Mouse (Mus musculus): ENCODE results near the gene Plxna4. TPM values are rescaled to one million over a fixed set of nuclear protein-coding genes. Genes with fewer than 3 reads are reported as not detected.
A peak's percentile ranks its signal among the peaks of the same experiment; 100 is the strongest.
"Not testable (repeated sequence)": the region's sequence is repeated elsewhere in the genome, so short reads cannot be mapped to it uniquely, and the experiment has no call there.

Gene Plxna4
- total RNA-seq, 2 experiments from 2014 or later: 105 to 108 TPM

- DNase-seq (ENCODE audit: low spot score in 2 of 2): no peak
These were observed 44.0 kb downstream of the Plxna4 start for GRCm38 (mm10) chr6:32544021-32544420.

DNA sequence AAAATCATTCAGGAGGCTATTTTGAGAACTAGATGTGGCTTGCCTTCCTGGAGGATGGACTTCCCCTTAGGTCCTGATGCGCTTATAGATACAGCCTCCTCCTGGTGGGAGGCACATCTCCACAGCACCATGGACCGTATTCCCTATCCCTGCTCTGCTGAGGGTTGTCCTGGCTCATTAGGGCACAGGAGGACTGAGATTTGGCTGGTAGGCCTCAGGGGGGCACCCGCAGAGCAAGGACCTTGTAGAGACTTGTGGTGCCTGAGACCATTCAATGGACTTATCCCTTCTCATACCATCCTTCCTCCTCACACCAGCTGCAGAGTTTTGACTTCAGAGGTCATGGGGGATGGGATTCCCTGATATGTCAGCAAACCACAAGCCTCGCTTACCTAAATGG lies 47.8 kb downstream of the Plxna4 start:
- no peak for DNase-seq (ENCODE audit: low spot score in 2 of 2)

DNA sequence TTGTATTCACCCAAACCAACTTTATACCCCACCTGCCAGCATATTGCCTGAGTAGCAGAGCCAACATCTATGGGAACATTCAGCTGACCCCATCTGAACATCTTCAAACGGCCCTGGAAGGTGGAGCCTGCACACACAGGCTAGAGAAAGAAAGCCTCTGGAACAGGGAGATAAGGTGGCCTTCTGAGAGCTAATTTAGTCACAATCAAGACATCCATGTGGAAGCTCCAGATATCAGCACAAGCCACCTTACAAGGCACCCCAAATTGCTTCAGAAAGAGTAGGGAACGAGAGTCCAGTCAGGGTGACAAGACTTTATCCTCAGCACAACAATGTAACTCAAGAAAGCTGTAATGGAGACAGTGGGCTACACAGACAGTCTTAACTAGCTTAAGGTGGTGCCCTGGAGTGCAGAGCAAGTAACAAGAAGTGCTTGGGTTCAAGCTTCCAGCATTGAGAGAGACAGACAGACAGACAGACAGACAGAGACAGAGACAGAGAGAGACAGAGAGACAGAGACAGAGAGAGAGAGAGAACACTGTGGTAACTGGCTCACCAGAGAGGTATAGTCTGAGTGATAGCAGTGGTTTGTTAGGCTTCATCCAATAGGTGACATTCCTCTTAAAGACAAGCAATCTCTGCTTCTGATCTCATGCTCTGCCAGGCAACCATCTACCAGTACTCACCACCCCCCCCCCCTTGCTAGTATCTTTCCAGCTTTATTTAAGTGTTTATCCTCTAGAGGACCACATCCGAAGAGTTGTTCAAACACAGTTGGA lies 53.8 kb downstream of the Plxna4 start:
- DNase-seq (ENCODE audit: low spot score in 2 of 2): no peak

DNA sequence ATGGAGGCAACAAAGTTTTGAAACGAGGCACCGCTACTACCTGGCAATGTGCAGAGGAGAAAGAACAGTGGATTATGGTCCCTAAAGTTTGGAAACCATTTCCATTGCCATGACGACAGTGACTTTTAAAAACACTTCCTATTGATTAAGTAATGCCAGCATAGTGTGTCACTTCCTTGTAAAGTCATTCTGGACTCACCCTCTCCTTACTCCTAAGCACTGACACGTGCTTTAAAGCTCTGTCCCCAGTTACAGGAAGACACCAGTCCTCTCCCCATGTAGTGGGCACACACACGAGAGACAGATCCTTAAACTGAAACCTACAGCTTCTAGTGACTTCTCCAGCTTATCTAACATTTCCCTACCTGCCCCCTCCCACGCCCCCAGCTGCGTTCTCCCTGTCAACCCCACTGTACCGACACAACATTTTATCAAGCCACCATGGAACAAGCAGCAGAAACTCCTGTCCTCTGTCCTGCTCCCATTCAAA lies 59.9 kb downstream of the Plxna4 start:
- DNase-seq (ENCODE audit: low spot score in 2 of 2): no peak

GRCm38 (mm10) chr6:32527518-32527917 lies 60.5 kb downstream of the Plxna4 start:
- no peak for DNase-seq (ENCODE audit: low spot score in 2 of 2)

DNA sequence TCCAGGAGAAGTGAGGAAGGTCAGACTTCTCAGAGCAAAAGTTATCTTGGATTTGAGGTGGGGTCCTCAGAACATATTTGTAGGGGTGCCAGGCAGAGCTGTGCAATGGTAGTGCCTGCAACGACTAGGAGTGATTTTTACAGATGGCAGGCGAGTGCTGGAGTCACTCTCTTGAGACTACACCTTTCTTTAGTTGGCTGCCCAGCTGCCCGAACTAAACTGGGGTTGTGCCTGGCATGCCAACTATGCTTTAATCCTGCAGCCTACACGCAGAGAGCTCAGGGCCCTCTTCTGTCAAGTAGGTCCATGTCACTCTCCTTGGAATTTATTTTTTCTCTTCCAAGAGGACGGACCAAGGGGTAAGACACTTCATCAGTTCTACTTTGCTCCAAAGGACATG lies 61.2 kb downstream of the Plxna4 start:
- DNase-seq (ENCODE audit: low spot score in 2 of 2): no peak

GRCm38 (mm10) chr6:32520097-32520496 lies 67.9 kb downstream of the Plxna4 start:
- no peak for DNase-seq (ENCODE audit: low spot score in 2 of 2)

GRCm38 (mm10) chr6:32518617-32519016 lies 69.4 kb downstream of the Plxna4 start:
- DNase-seq (ENCODE audit: low spot score in 2 of 2): no peak

- DNase-seq (ENCODE audit: low spot score in 2 of 2): no peak
These were observed 73.9 kb downstream of the Plxna4 start for GRCm38 (mm10) chr6:32514096-32514495.

- DNase-seq (ENCODE audit: low spot score in 2 of 2): no peak
These were observed 76.0 kb downstream of the Plxna4 start for GRCm38 (mm10) chr6:32512010-32512409.

GRCm38 (mm10) chr6:32510924-32511323 lies 77.1 kb downstream of the Plxna4 start:
- DNase-seq (ENCODE audit: low spot score in 2 of 2): no peak

DNA sequence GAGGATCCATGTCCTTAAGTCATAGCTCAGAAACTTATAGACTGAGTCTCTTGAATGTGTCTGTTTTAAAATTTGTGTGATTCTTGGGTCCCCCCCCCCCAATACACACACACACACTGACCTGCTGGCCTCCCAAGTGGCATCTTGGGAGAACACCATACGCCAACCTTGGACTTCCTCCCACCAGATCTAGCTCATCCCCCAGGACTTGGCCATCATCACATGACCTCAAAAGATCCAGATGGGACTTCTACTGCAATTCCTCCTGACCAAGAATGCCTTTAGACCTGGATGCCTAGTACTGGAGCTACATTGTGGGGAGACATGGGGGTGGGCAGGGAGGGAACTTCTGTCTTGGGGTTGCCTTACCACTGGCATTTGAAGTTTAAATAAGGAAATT lies 77.5 kb downstream of the Plxna4 start:
- no peak for DNase-seq (ENCODE audit: low spot score in 2 of 2)

- DNase-seq (ENCODE audit: low spot score in 2 of 2): no peak
These were observed 78.9 kb downstream of the Plxna4 start for GRCm38 (mm10) chr6:32509046-32509445.

GRCm38 (mm10) chr6:32504963-32505362 lies 83.0 kb downstream of the Plxna4 start:
- DNase-seq (ENCODE audit: low spot score in 2 of 2): no peak

DNA sequence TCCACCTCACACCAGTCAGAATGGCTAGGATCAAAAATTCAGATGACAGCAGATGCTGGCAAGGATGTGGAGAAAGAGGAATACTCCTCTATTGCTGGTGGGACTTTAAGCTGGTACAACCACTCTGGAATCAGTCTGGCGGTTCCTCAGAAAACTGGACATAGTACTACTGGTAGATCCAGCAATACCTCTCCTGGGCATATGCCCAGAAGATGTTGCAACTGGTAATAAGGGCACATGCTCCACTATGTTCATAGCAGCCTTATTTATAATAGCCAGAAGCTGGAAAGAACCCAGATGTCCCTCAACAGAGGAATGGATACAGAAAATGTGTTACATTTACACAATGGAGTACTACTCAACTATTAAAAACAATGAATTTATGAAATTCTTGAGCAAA lies 86.8 kb downstream of the Plxna4 start:
- not testable (repeated sequence) for DNase-seq (ENCODE audit: low spot score in 2 of 2)

DNA sequence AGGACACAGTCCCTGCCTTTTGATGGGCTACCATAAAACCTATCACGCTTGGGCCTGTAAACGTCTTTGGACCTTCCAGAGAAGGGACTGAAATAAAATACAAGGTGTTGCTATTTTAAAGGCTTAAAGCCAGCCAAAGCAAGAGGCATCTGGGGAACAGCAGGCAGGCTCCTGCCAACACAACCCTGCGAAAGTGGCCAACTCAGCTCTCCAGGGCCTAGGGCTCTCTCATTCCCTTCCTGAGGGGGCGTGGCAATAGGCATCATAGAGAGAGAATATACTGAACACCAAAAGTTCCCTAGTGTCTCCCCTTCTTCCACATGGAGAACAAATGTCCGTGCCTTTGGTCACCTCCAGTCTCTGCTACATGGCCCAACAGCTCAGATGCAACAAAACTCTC lies 89.9 kb downstream of the Plxna4 start:
- DNase-seq (ENCODE audit: low spot score in 2 of 2): no peak

DNA sequence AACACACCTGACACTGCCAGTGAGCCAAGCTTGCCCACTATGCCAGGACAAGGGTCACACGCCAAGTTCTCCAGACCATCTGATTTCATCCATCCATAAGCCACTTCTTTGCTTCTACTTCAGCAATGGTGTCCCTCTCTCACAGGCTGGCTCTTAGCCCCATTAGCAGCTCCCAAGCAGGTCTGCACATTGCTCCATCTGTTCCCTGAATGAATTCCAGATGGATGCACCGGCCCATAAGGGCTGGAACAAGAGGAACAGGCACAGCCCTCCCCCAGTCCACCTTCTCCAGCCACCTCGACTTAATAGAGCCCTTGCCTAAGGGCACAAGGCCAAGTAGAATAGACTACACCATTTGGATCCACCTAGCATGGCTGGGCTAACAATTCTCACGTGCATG lies 91.9 kb downstream of the Plxna4 start:
- peak; percentile 43 to 61 for DNase-seq (ENCODE audit: low spot score in 2 of 2)

DNA sequence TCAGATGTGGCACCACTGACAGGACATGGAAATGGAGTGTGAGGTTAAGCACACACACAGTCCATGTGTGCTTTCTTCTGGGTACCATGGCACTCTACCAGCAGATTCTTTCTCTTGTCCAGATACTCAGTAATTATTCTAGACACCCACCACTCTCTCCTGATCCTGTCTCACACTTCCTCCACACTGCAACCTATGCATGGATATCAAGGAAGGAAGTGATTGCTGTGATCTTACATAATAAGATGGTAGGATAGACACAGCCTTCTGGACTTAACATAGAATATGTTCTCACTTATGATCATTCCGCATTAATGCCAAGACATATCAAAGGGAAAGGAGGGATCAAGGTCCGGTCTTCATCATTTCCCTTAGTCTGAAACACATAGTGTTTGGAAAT lies 92.5 kb downstream of the Plxna4 start:
- DNase-seq (ENCODE audit: low spot score in 2 of 2): no peak

- no peak for DNase-seq (ENCODE audit: low spot score in 2 of 2)
These were observed 94.4 kb downstream of the Plxna4 start for GRCm38 (mm10) chr6:32493557-32493956.

GRCm38 (mm10) chr6:32487121-32487520 lies 100.9 kb downstream of the Plxna4 start:
- no peak for DNase-seq (ENCODE audit: low spot score in 2 of 2)

GRCm38 (mm10) chr6:32482469-32482868 lies 105.5 kb downstream of the Plxna4 start:
- DNase-seq (ENCODE audit: low spot score in 2 of 2): no peak

GRCm38 (mm10) chr6:32480741-32481140 lies 107.3 kb downstream of the Plxna4 start:
- DNase-seq (ENCODE audit: low spot score in 2 of 2): no peak

DNA sequence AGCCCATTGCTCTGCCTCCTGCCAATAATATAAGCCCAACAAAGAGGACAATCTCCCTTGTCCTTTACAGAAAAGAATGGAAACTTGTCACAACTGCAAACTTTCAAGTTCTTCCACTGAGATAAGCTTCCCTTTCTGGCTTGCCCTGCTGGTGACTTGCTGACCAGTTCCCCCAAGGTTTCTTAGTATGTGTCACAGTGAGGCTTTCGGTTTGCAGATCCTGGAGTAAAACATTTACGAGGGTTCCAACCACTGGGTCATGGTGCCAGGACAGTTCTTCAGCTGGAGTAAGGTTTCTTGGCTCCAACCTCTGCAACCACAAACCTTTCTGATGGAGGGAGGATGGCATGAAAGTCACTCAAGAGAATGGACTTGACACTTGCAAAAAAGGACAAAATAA lies 108.2 kb downstream of the Plxna4 start:
- no peak for DNase-seq (ENCODE audit: low spot score in 2 of 2)

All from layer of hippocampus, adult 18-20 months (tissue).